Mouse (Mus musculus) hematopoietic stem cell, adult 5-6 weeks (primary cell): ENCODE data around the gene Fah. TPM values are rescaled to one million over a fixed set of nuclear protein-coding genes. Genes with fewer than 3 reads are reported as not detected.

ENCODE experiments used
- ATAC-seq, 2 experiments: fragments of 125-278 bp in 1 of 2; replicated peaks in 1 of 2; 2 replicates each; pipeline ENCODE4 v1.8.0; 2016 to 2017; ENCODE audit warnings: inconsistent platforms in 2 of 2, mild to moderate bottlenecking in 2 of 2, moderate number of reproducible peaks in 2 of 2, low read depth in 1 of 2, moderate TSS enrichment in 1 of 2; ENCODE audit not compliant: low FRiP score in 2 of 2, poor library complexity in 2 of 2, severe bottlenecking in 2 of 2, insufficient read depth in 1 of 2, low TSS enrichment in 1 of 2
- total RNA-seq: library from RNA; stranded (forward); fragments of 172-1452, 232-1000 nt; gene quantifications from 2 replicates; pipeline ENCODE4 v1.2.3, GENCODE M21; 2017

The Fah gene
- 7.0 and 9.8 TPM in 2 replicates for total RNA-seq

GRCm38 (mm10) chr7:84606293-84606749 is at the start of gene Fah:
Gene Fah (minus strand): TSS chr7:84606722.
- ATAC-seq: peak; percentile 12 to 24; a peak in 2 of 4 replicates

GRCm38 (mm10) chr7:84652740-84653139 is 46.2 kb upstream of the Fah start:
- ATAC-seq: no peak

DNA sequence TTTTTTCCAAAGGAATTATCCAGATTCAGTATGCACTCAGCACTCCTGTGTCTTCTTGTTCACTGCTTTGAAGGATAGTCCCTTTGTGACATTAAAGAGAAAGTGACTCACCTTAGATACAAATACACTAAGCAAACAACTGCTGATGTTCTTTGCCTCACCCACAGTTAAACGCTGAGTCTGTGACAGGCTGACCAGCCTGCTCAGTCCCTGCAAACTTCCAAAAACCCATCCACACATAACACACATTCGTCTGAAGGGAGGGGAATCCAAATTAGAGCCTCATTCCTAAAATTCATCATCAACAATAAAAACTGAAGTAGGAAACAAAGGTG is 45.4 kb upstream of the Fah start:
- ATAC-seq: no peak

- peak in 1 of 2 experiments; percentile 76; a peak in 2 of 4 replicates for ATAC-seq
Observed at GRCm38 (mm10) chr7:84651303-84651986, 44.9 kb upstream of the Fah start.

GRCm38 (mm10) chr7:84649016-84649415 is 42.5 kb upstream of the Fah start:
- no peak for ATAC-seq

GRCm38 (mm10) chr7:84646256-84646655 is 39.7 kb upstream of the Fah start:
- no peak for ATAC-seq

DNA sequence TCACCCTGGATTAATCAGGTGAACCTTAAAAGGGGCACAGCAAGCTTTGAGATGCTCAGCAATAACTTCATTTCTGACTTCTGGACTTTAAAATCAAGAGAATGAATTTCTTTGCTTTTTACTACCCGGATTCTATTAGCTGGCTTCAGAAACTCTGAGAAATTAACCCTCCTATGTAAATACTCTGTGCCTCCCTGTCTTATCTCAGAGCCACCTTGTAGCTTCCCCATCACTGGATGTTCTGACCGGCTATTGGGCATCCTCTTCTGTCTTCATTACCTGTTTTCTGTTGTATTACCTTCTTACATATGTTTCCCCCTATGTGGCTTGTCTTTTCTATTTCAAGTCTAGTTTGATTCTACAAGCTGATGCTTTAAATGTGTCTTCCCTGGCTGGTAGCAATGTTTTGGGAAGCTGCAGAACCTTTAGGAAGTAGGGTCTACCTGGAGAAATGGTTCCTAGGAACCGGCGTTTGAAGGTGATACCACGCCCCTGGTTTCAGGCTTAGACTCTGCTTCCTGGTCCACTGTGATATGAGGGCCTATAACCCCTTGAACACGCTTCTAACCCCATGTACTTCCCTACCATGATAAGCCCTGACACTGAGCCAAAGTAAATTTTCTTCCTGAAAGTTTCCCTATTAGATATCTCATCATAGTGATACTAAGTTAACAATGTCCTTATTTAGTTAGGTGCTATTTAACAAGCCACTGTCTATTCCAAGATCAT is 36.9 kb upstream of the Fah start:
- no peak for ATAC-seq

GRCm38 (mm10) chr7:84642159-84642928 is 35.8 kb upstream of the Fah start:
- ATAC-seq: no peak

DNA sequence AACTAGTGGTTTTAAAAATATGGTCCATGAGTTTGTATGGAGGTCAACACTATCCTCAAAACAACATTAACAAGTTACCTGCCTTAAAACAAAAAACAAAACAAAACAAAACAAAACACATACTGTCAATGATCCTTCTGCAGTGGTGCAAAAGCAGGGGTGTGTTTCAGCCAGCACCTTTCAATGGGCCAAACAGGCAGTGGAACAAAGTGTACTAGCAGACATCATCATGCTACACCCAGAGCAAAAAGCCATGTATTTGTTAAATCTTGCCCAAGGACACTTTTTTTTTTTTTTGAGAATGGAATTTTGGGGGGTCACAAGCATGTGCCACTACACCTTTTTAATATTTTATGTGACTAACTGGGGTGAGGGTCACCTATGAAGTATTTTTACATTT is 30.4 kb upstream of the Fah start:
- no peak for ATAC-seq

GRCm38 (mm10) chr7:84631878-84632277 is 25.4 kb upstream of the Fah start:
- ATAC-seq: no peak

GRCm38 (mm10) chr7:84623718-84624117 is 17.2 kb upstream of the Fah start:
- no peak for ATAC-seq

GRCm38 (mm10) chr7:84620956-84621355 is 14.4 kb upstream of the Fah start:
- no peak for ATAC-seq

GRCm38 (mm10) chr7:84618951-84619350 is 12.4 kb upstream of the Fah start:
- no peak for ATAC-seq

GRCm38 (mm10) chr7:84612445-84612844 is 5.9 kb upstream of the Fah start:
- peak; percentile 29 to 37; a peak in 1 of 4 replicates for ATAC-seq

GRCm38 (mm10) chr7:84611609-84612008 is 5.1 kb upstream of the Fah start:
- ATAC-seq: no peak

DNA sequence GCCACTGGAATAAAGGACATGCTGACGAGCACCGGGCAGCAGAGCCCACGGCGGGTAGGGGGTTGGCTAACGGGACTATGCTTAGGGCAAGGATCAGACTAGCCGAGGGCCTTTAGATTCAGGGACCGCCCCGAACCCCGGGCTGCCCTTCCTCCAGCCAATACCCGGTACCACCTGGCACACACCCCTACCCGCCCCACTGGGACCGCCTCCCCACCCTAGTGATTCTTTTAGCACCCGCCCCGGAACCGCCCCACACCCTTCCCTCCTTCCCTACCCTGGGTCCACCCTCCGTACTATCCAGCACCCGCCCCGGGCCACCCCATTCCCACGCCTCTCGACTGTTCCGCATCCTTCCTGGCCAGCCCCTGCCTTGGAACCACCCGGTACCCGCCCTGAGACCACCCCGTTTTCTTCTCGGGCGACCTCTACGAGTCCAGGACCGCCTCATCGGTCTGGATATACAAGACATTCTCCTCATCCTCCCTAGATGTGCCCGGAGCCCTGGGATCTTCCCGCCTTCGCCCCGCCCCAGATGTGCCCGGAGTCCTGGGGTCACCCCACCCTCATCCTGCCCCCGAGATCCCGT is 724 bp downstream of the Fah start:
- ATAC-seq: peak; percentile 70 to 77

DNA sequence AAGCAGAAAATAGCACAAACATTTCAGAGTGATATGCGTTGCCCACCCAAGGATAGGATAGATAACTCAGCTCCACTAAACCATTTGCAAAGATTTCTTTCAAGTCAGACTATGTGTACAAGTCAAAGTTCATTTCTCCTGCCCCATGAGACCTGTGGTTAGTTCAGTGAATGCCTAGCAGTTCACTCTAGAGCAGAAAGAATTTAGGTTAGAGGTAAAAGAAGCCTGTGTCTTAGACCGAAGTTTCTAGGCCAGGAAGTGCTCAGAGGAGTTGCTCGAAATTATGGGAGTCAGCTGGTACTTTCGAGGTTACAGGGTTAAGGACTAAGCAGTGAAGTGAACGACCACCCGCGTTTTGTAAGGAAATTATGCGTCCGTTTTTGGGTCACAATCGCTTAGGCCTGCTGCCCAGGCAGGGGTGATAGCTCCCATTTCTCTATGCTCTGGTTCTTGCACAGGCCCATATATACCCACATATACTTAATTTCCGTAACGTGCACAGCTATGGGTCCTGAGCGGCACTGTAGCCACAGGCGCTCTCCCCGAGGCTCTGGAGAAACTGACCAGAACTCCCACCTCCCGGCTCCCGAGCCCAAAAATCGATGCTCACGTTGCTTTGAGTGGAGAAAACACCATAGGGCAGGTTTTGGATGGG is 1.4 kb downstream of the Fah start:
- ATAC-seq: no peak
